Mouse (Mus musculus): Measurements from ENCODE around the gene Crls1. TPM values are rescaled to one million over a fixed set of nuclear protein-coding genes. Genes with fewer than 3 reads are reported as not detected.

Gene Crls1
- 10 to 100 TPM; 12.5 to 13.3 TPM for total RNA-seq (2021)
- long read RNA-seq, experiment 1, transcript Crls1-201 (7 exons, 1,924 nt), result major isoform, 20 of 33 reads
- long read RNA-seq, experiment 1, partial matches to known transcripts, result 1 of 33 reads
- long read RNA-seq, experiment 1, other reads (novel, unspliced or antisense), result 12 of 33 reads
- long read RNA-seq, experiment 2, transcript Crls1-201 (7 exons, 1,924 nt), result major isoform, 45 of 58 reads
- long read RNA-seq, experiment 2, partial matches to known transcripts, result 1 of 58 reads
- long read RNA-seq, experiment 2, other reads (novel, unspliced or antisense), result 12 of 58 reads

- intact Hi-C loops (cut with DNase I), result loop anchor here (5.0 kb wide), 1 partner anchor 56 kb away; no protein-coding TSS in a partner anchor
- peak; percentile 91 to 97 for DNase-seq
Observed at GRCm38 (mm10) chr2:132846407-132847358, at the start of gene Crls1. Gene Crls1, plus strand, starts transcription at chr2:132846666.

GRCm38 (mm10) chr2:132802976-132803375 lies 43.5 kb upstream of the Crls1 start:
- no peak for DNase-seq
- intact Hi-C loops (cut with DNase I), result no loop called here

GRCm38 (mm10) chr2:132815608-132816314 lies 30.7 kb upstream of the Crls1 start, which contains the start of the genes Trmt6 and Mcm8:
Gene Trmt6, minus strand, starts transcription at chr2:132816055.
Gene Mcm8, plus strand, starts transcription at chr2:132816141.
- intact Hi-C loops (cut with DNase I), result loop anchor here (5.0 kb wide), 1 partner anchor 298 kb away; no protein-coding TSS in a partner anchor
- DNase-seq, result peak; percentile 75 to 89

GRCm38 (mm10) chr2:132841071-132841470 lies 5.4 kb upstream of the Crls1 start:
- intact Hi-C loops (cut with DNase I), result no loop called here
- DNase-seq, result no peak

- intact Hi-C loops (cut with DNase I), result loop anchor here (5.0 kb wide), 1 partner anchor 55 kb away; no protein-coding TSS in a partner anchor
- no peak for DNase-seq
Observed at GRCm38 (mm10) chr2:132847581-132847980, 1.1 kb downstream of the Crls1 start.

DNA sequence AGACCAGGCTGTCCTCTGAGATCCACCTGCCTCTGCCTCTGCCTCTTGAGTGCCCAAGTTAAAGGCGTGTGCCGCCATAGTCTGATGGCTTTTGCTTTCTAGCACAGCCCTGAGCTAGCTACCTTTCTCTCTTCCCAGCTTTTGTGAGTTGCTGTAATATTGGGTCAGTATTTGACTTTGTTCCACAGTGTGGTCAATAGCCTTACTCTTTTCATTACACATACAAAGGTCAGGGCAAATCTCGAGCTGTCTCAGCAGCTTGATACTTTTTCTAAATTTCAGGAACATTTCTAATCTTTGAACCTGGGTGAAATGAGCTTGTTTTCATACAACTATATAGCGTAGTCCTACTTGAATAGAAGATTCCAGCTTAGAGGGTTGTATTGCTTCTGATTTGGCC lies 1.9 kb downstream of the Crls1 start:
- no peak for DNase-seq
- intact Hi-C loops (cut with DNase I), result loop anchor here (5.0 kb wide), 1 partner anchor 54 kb away; no protein-coding TSS in a partner anchor

GRCm38 (mm10) chr2:132849141-132849540 lies 2.7 kb downstream of the Crls1 start:
- intact Hi-C loops (cut with DNase I), result loop anchor here (5.0 kb wide), 1 partner anchor 53 kb away; no protein-coding TSS in a partner anchor
- no peak for DNase-seq

DNA sequence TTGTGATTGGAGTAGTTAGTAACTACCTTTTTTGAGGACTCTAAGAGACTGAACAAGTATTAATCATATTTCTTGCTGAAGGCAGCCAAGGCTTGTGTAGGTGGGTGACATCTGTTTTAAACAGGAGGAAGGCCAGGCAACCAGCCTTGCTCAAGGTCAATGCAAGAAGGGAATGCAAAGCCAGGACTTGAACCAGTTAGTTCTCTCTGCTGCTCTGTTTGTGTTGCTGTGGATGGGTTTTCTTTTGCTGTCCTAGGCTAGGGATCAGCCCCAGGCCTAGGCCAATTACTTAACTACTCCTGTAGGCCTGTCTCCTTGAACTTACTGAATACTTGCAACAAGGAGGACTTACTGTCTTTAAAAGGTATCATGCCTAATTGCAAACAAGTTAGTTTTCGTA lies 6.6 kb downstream of the Crls1 start:
- intact Hi-C loops (cut with DNase I), result no loop called here

GRCm38 (mm10) chr2:132856333-132856732 lies 9.9 kb downstream of the Crls1 start:
- intact Hi-C loops (cut with DNase I), result no loop called here
- DNase-seq, result no peak

More for the DNA sequence above, 6.6 kb downstream of the Crls1 start:
- no peak for DNase-seq

- DNase-seq, result no peak
- intact Hi-C loops (cut with DNase I), result no loop called here
Observed at GRCm38 (mm10) chr2:132860435-132860834, 14.0 kb downstream of the Crls1 start.

- DNase-seq, result no peak
- intact Hi-C loops (cut with DNase I), result no loop called here
Observed at GRCm38 (mm10) chr2:132861456-132861855, 15.0 kb downstream of the Crls1 start.

DNA sequence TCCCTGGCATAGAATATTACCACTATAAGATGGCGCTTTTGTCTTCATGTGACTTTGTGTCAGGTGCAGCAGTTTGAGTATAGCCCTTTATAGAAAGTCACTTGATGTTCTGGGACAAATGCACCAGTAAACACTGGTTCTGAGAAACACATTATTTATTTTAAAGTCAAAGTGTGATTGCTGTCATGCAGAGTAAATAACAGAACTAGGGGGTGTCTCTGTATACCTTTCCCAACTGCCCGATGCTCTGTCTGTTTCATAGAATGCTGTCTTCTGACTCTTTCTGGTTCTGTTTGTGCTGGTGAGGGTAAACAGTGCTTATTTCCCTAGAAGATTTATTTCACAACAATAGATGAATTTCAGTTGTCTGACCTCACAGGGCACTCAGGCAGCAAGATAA lies 16.9 kb downstream of the Crls1 start:
- no peak for DNase-seq
- intact Hi-C loops (cut with DNase I), result no loop called here

DNA sequence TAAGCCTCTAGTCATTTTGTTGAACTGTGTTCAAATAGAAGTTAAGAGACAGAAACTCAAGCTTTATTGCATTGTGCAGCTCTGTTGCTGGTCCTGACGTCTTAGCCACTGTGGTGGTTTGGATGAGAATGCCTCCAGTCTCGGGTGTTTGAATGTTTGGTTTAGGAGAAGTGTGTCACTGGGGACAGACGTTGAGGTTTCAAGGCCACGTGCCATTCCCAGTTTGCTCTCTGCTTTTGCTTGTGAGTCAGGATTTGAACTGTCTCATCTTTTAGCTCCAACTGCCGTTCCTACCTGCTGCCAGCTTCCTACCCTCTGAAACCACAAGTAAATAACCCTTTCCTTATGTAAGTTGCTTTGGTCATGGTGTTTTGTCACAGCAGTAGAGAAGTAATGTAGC lies 21.1 kb downstream of the Crls1 start:
- intact Hi-C loops (cut with DNase I), result no loop called here

DNA sequence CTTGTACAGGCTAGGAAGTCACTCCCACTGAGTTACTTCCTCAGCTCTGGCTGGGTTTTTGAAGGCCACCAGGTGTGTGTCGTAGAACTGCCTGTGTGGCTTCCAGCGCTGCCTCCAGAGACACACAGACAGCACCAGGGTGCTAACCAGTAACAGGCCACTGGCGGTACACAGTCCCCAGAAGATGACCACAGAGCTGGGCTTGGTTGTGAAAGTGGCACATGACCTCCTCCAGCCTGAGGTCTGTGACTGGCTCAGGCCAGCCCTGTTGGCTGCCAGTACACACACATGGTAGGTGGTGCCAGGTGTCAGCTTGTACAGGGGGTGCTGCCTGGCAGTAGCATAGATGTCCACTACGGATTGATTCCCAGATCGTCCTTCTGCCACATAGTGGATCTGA lies 23.2 kb downstream of the Crls1 start:
- intact Hi-C loops (cut with DNase I), result no loop called here
- no peak for DNase-seq

More for the DNA sequence above, 21.1 kb downstream of the Crls1 start:
- DNase-seq, result no peak

DNA sequence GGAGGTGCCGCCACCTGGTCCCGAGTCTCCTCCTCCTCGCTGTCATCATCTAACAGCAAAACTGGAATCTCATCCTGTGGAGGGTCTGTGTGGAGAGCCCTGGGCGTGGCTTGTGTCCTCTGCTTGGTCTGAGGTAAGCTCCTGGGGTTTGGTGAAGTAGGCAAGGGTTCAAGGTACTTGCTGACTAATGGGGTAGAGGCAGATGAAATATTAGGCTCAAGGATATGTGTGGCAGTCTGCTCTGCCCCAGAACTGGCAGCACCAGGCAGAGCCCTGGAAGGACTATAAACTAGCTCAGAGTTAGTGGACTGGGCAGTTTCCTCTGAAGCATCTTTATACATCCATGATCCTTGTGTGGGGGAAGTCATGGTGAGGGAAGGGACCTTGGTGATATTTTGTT lies 23.8 kb downstream of the Crls1 start:
- intact Hi-C loops (cut with DNase I), result no loop called here
- no peak for DNase-seq

GRCm38 (mm10) chr2:132871663-132872062 lies 25.2 kb downstream of the Crls1 start:
- intact Hi-C loops (cut with DNase I), result no loop called here
- no peak for DNase-seq

DNA sequence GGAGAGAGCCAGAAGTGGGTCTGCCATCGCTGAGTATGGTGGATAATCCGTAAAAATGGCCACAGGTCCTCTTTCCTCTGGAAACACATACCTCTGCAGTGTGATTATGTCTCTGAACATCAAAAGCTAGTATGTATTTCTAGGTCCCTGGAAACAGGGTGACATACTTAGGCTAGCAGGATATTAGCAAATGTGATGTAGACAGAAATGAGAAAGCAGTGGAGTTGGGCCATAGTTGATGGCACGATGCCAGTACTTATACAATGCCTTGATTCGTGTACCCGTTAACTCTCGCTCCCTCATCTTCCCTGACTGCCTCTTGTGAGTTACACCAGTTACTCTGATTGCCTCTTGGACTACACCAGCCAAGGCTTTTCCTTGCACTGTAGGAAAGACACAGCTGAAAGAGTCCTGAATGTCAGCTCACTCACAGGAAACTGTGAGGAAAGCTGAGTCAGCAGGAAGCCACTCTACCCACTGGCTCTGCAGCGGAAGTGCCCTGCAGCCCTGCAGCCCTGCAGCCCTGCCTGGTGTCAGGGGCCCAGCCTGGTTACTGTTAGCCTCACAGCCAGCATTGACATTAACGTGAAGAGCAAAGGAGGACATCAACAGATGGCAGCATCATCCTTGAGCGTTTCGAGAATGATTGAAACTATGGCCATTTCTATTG lies 27.3 kb downstream of the Crls1 start:
- intact Hi-C loops (cut with DNase I), result no loop called here
- DNase-seq, result no peak

DNA sequence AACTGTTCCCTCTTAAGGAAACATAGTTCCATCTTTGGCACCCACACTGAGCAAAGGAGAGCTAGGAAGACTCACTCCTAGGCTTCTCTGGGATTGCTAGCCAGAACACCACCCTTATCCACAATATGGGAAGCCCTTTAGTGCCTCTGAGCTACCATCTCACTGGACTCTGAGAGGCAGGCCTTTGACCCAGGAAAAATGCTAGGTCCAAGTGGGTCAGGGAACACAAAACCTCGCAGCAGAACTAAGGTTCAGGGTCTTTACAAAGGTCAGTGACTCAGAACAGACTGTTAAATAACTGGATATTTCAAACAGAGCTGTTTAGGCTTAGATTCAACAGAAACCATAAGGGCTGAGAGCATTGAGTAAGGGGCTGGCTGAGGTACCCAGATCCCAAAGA lies 30.5 kb downstream of the Crls1 start:
- intact Hi-C loops (cut with DNase I), result no loop called here
- DNase-seq, result no peak

GRCm38 (mm10) chr2:132879261-132880044 lies 33.0 kb downstream of the Crls1 start:
- intact Hi-C loops (cut with DNase I), result no loop called here
- no peak for DNase-seq
